Mouse (Mus musculus) kidney, embryonic 16.5 days (tissue): ENCODE results near the gene Mapk11. TPM values are rescaled to one million over a fixed set of nuclear protein-coding genes. Genes with fewer than 3 reads are reported as not detected.

Experiments used
- ATAC-seq: fragments of 200-750 bp; cut with Nextera tagmentation; 2 replicates; pipeline ENCODE4 v1.8.0; 2017; ENCODE audit warnings: moderate TSS enrichment; ENCODE audit not compliant: low FRiP score, low TSS enrichment
- H3K27ac ChIP-seq: fragments of 300-500 bp; sonication (generic); 2 replicates; pipeline ENCODE4 v1.5.1; 2014; ENCODE audit warnings: low read length
- H3K27me3 ChIP-seq: fragments of 300-500 bp; sonication (generic); 2 replicates; pipeline ENCODE4 v1.6.1; 2014; ENCODE audit warnings: low read length, control low read depth, mixed read lengths; ENCODE audit not compliant: insufficient read depth
- H3K36me3 ChIP-seq: fragments of 300-500 bp; sonication (generic); 2 replicates; pipeline ENCODE4 v1.6.1; 2014; ENCODE audit warnings: low read length, control low read depth, mixed read lengths; ENCODE audit not compliant: insufficient read depth
- H3K4me1 ChIP-seq: fragments of 300-500 bp; sonication (generic); 2 replicates; pipeline ENCODE4 v1.6.1; 2014; ENCODE audit warnings: low read length, control low read depth, mixed read lengths; ENCODE audit not compliant: insufficient read depth
- H3K4me2 ChIP-seq: fragments of 300-500 bp; sonication (generic); replicated peaks from 2 replicates; pipeline ENCODE4 v1.6.1; 2014; ENCODE audit warnings: low read depth, low read length
- H3K4me3 ChIP-seq: fragments of 300-500 bp; sonication (generic); 2 replicates; pipeline ENCODE4 v1.5.1; 2014; ENCODE audit warnings: mild to moderate bottlenecking, low read length
- H3K9ac ChIP-seq: fragments of 300-500 bp; sonication (generic); replicated peaks from 2 replicates; pipeline ENCODE4 v1.6.1; 2014; ENCODE audit warnings: low read length
- H3K9me3 ChIP-seq: fragments of 300-500 bp; sonication (generic); 2 replicates; pipeline ENCODE4 v1.6.1; 2016; ENCODE audit warnings: low read length, control low read depth
- WGBS: fragments of 180-500 bp; shearing (Covaris S2); extraction: QIAGEN DNeasy Blood & Tissue Kit; methylation state at CpG from one replicate; pipeline ENCODE4 v1.1.7; 2014; 5-methylcytosine and 5-hydroxymethylcytosine counted together
- polyA plus RNA-seq: library from polyadenylated mRNA; unstranded; fragments of >200 nt; fragmentation: Nextera tagmentation; extraction: Ambion mirVana; gene quantifications from 2 replicates; pipeline ENCODE4 v1.2.1, GENCODE M21; 2015

Gene Mapk11
- polyA plus RNA-seq, 1 experiment from 2014 or later: 16.0 TPM

DNA sequence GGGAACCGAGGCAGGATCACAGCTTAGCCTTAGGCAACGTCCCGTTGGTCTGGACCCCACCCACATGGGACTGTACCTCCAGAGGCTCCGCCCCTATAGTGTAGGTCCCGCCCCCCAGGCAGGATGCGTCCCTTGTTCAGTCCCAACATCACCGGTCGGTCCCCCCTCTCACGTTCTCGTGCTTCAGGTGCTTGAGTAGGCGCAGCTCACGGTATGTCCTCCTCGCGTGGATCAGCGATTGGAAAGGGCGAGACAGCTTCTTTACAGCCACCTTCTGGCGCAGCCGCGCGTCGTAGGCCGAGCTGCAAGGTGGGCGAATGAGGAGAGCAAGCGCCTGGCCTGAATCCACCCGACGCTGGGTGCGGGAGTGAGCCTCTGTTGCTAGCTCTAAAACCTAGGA is 2.9 kb downstream of the Mapk11 start:
- WGBS: 1% methylated on average over 27 of the region's 27 CpGs

DNA sequence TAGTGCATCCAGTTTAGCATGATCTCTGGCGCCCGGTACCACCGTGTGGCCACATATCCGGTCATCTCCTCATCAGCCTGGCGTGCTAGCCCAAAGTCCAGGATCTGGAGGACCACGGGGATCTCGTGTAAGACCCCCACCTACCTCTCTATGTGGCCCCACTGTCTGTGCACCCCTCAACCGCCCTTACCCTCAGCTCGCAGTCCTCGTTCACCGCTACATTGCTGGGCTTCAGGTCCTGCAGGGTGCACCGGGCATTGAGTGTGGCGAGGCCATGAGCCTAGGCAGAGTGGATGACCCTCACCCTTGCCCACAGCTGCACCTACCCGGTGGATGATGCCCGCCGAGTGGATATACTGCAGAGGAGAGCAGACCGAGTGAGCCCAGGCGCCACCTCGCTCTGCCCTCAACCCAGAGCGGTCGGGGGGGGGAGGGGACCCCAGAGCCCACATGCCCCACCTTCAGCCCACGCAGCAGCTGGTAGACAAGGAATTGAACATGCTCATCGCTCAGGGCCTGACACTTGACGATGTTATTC is 3.5 kb downstream of the Mapk11 start:
- Histone ChIP-seq H3K36me3 (no peaks in the 10 kb centered on the region), H3K27me3 (peaks cover 4% of the 10 kb centered on the region; the same call in 1 of the 2 replicates), H3K4me2 (peak overlapping the region; percentile 71), H3K4me1 (peaks cover 50% of the 10 kb centered on the region), H3K9ac (no peak overlapping the region), H3K9me3 (no peaks in the 10 kb centered on the region), H3K27ac (no peak overlapping the region), H3K4me3 (peak overlapping the region; percentile 44)
- WGBS: 78% methylated on average over 24 of the region's 24 CpGs
- ATAC-seq: no peak

More for the DNA sequence above, 2.9 kb downstream of the Mapk11 start:
- H3K9ac ChIP-seq: peak overlapping the region; percentile 57
- peaks cover 44% of the 10 kb centered on the region for H3K4me1 ChIP-seq
- peak overlapping the region; percentile 71 for H3K4me2 ChIP-seq
- peak overlapping the region; percentile 44 for H3K4me3 ChIP-seq
- peak; percentile 37; the same call in 1 of the 2 replicates for ATAC-seq
- no peak overlapping the region for H3K27ac ChIP-seq
- no peaks in the 10 kb centered on the region for H3K36me3 ChIP-seq
- peaks cover 4% of the 10 kb centered on the region; the same call in 1 of the 2 replicates for H3K27me3 ChIP-seq
- H3K9me3 ChIP-seq: no peaks in the 10 kb centered on the region

DNA sequence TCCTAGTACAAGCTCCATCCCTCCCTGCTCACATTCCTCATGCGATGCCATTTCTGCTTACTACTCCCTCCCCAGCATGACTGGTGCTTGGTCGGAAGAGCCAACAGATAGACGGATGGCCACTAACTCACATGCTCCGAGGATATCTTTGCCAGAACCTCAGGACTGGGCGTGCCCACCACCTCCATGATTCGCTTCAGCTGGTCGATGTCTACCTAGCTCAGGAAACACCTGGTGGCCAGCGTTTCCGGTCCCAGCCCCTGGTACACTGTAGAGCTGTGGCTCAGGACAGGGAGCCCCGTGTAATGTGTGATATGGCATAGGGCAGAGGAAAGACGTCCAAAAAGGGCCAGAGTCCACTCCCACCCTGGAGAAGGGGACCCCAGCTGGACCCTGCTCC is 4.5 kb downstream of the Mapk11 start:
- H3K4me1 ChIP-seq: peaks cover 54% of the 10 kb centered on the region
- no peak overlapping the region for H3K9ac ChIP-seq
- ATAC-seq: no peak
- H3K4me2 ChIP-seq: no peak overlapping the region
- no peaks in the 10 kb centered on the region for H3K9me3 ChIP-seq
- H3K27me3 ChIP-seq: peaks cover 12% of the 10 kb centered on the region
- no peak overlapping the region for H3K27ac ChIP-seq
- WGBS: 83% methylated on average over 11 of the region's 11 CpGs
- H3K4me3 ChIP-seq: no peak overlapping the region
- no peaks in the 10 kb centered on the region for H3K36me3 ChIP-seq

DNA sequence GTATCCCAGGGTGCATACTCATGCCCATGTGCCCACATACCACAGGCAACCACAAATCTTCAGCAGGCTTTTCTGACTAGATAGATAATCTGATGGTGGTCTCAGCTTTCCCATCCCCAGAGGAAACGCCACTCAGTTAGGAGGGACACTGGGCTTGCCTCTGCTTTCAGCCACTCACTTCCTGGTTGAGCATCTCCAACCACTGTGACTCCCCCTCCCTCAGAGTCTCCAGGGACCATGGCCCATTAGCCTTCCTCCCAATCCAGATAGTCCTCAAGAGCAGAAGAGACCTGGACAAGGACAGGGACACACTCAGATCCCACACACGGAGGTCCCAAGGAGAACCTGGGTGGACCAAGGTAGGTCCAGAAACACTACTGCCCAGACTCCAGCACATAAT is 6.3 kb downstream of the Mapk11 start:
- Histone ChIP-seq H3K4me1 (peaks cover 48% of the 10 kb centered on the region), H3K9ac (no peak overlapping the region), H3K27me3 (peaks cover 14% of the 10 kb centered on the region), H3K4me3 (no peak overlapping the region), H3K4me2 (no peak overlapping the region), H3K9me3 (no peaks in the 10 kb centered on the region), H3K36me3 (no peaks in the 10 kb centered on the region), H3K27ac (no peak overlapping the region)
- no peak for ATAC-seq
- WGBS: 73% methylated on average over 2 of the region's 2 CpGs

GRCm38 (mm10) chr15:89141905-89142304 is 7.5 kb downstream of the Mapk11 start:
- Histone ChIP-seq H3K4me1 (peaks cover 36% of the 10 kb centered on the region), H3K4me2 (no peak overlapping the region), H3K4me3 (no peak overlapping the region), H3K9ac (no peak overlapping the region), H3K27ac (0 out of 2 replicates have a peak overlapping the region, but pooled peaks have one; percentile 35), H3K9me3 (no peaks in the 10 kb centered on the region), H3K36me3 (no peaks in the 10 kb centered on the region), H3K27me3 (peaks cover 14% of the 10 kb centered on the region)
- ATAC-seq: no peak
- 39% methylated on average over 4 of the region's 4 CpGs for WGBS

- Histone ChIP-seq H3K9ac (no peak overlapping the region), H3K4me1 (peaks cover 31% of the 10 kb centered on the region), H3K36me3 (no peaks in the 10 kb centered on the region), H3K9me3 (no peaks in the 10 kb centered on the region), H3K4me3 (no peak overlapping the region), H3K4me2 (peak overlapping the region; percentile 96), H3K27me3 (peaks cover 14% of the 10 kb centered on the region), H3K27ac (peak overlapping the region; percentile 35; the same call in 1 of the 2 replicates)
- ATAC-seq: peak; percentile 4; the same call in 1 of the 2 replicates
- 9% methylated on average over 5 of the region's 5 CpGs for WGBS
These were observed 8.0 kb downstream of the Mapk11 start for GRCm38 (mm10) chr15:89141443-89141842.

GRCm38 (mm10) chr15:89140659-89141252 is 8.7 kb downstream of the Mapk11 start, which contains the start of gene Mapk12:
TSS of gene Mapk12 (minus strand) at chr15:89140703.
- WGBS: under 1% methylated on average over 21 of the region's 21 CpGs
- Histone ChIP-seq H3K4me3 (peak within 1 kb of the TSS; percentile 62), H3K36me3 (no peaks in the 10 kb centered on the region), H3K4me1 (peaks cover 27% of the 10 kb centered on the region), H3K9me3 (no peaks in the 10 kb centered on the region), H3K4me2 (peak within 1 kb of the TSS; percentile 96), H3K9ac (peak within 1 kb of the TSS; percentile 68), H3K27ac (peak within 1 kb of the TSS; percentile 36), H3K27me3 (peaks cover 14% of the 10 kb centered on the region)
- ATAC-seq: peak; percentile 67

GRCm38 (mm10) chr15:89140048-89140658 is 9.3 kb downstream of the Mapk11 start:
- H3K4me1 ChIP-seq: peaks cover 27% of the 10 kb centered on the region
- peaks cover 14% of the 10 kb centered on the region for H3K27me3 ChIP-seq
- under 1% methylated on average over 53 of the region's 53 CpGs for WGBS
- H3K4me3 ChIP-seq: peak overlapping the region; percentile 62
- H3K36me3 ChIP-seq: no peaks in the 10 kb centered on the region
- peak overlapping the region; percentile 31 for H3K27ac ChIP-seq
- peak overlapping the region; percentile 96 for H3K4me2 ChIP-seq
- peak overlapping the region; percentile 68 for H3K9ac ChIP-seq
- peak; percentile 25; the same call in 1 of the 2 replicates for ATAC-seq
- no peaks in the 10 kb centered on the region for H3K9me3 ChIP-seq

DNA sequence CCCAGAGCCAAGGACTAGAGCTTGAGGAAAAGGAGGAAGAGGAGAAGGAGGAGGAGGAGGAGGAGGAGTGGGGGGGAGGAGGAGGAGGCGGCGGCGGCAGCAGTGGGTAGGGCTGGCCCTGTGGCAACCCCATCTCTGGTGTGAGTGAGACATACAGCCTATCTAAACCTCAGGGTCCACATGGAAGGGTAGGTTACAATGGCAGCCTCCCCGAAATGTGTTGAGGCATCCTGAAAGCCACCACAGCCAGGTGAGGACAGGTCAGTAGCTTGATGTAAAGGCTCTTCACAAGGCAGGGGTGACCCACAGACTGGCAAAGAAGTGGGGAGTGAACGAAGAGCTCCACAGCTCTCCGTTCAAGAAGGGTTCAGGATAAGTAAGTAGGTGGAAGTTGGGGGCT is 10.9 kb downstream of the Mapk11 start:
- H3K27me3 ChIP-seq: peaks cover 14% of the 10 kb centered on the region
- no peak overlapping the region for H3K9ac ChIP-seq
- H3K36me3 ChIP-seq: no peaks in the 10 kb centered on the region
- H3K4me3 ChIP-seq: no peak overlapping the region
- WGBS: 80% methylated on average over 6 of the region's 6 CpGs
- no peaks in the 10 kb centered on the region for H3K9me3 ChIP-seq
- no peak overlapping the region for H3K27ac ChIP-seq
- H3K4me1 ChIP-seq: peaks cover 27% of the 10 kb centered on the region
- no peak overlapping the region for H3K4me2 ChIP-seq
- no peak for ATAC-seq

GRCm38 (mm10) chr15:89138046-89138405 is 11.4 kb downstream of the Mapk11 start:
- Histone ChIP-seq H3K9ac (no peak overlapping the region), H3K4me3 (no peak overlapping the region)
- 71% methylated on average over 7 of the region's 7 CpGs for WGBS

More at GRCm38 (mm10) chr15:89138046-89138405, 11.4 kb downstream of the Mapk11 start:
- H3K4me2 ChIP-seq: no peak overlapping the region
- no peak for ATAC-seq
- H3K9me3 ChIP-seq: no peaks in the 10 kb centered on the region
- peaks cover 14% of the 10 kb centered on the region for H3K27me3 ChIP-seq
- no peak overlapping the region for H3K27ac ChIP-seq
- no peaks in the 10 kb centered on the region for H3K36me3 ChIP-seq
- peaks cover 27% of the 10 kb centered on the region for H3K4me1 ChIP-seq
